Mouse (Mus musculus) limb, embryonic 10.5 days (tissue): ENCODE results near the gene Fbxl13. TPM values are rescaled to one million over a fixed set of nuclear protein-coding genes. Genes with fewer than 3 reads are reported as not detected.

Experiments used
- DNase-seq: peaks from one replicate; pipeline ENCODE4 v3.0.0-alpha.2; 2017; ENCODE audit warnings: low spot score
- H3K27ac ChIP-seq: fragments of 300-500 bp; sonication (generic); 2 replicates; pipeline ENCODE4 v1.5.1; 2016; ENCODE audit warnings: mild to moderate bottlenecking
- H3K27me3 ChIP-seq: fragments of 300-500 bp; sonication (generic); 2 replicates; pipeline ENCODE4 v1.6.1; 2016; ENCODE audit warnings: low read depth, mild to moderate bottlenecking; ENCODE audit not compliant: poor library complexity, severe bottlenecking
- H3K36me3 ChIP-seq: fragments of 300-500 bp; sonication (generic); 2 replicates; pipeline ENCODE4 v1.6.1; 2016; ENCODE audit warnings: mild to moderate bottlenecking, moderate library complexity
- H3K4me1 ChIP-seq: fragments of 300-500 bp; sonication (generic); 2 replicates; pipeline ENCODE4 v1.6.1; 2016
- H3K4me3 ChIP-seq: fragments of 300-500 bp; sonication (generic); 2 replicates; pipeline ENCODE4 v1.5.1; 2016; ENCODE audit warnings: mild to moderate bottlenecking, moderate library complexity
- H3K9me3 ChIP-seq: fragments of 300-500 bp; sonication (generic); replicated peaks from 2 replicates; pipeline ENCODE4 v1.6.1; 2016; ENCODE audit warnings: mild to moderate bottlenecking
- WGBS: fragments of 180-500 bp; shearing (Covaris S2); methylation state at CpG from one replicate; pipeline ENCODE4 v1.1.7; 2016; 5-methylcytosine and 5-hydroxymethylcytosine counted together
- polyA plus RNA-seq: library from polyadenylated mRNA; unstranded; fragments of >200 nt; fragmentation: Nextera tagmentation; extraction: Ambion mirVana; gene quantifications from 2 replicates; pipeline ENCODE4 v1.2.1, GENCODE M21; 2016

Gene Fbxl13
- polyA plus RNA-seq, 1 experiment from 2014 or later, result 0.15 TPM

DNA sequence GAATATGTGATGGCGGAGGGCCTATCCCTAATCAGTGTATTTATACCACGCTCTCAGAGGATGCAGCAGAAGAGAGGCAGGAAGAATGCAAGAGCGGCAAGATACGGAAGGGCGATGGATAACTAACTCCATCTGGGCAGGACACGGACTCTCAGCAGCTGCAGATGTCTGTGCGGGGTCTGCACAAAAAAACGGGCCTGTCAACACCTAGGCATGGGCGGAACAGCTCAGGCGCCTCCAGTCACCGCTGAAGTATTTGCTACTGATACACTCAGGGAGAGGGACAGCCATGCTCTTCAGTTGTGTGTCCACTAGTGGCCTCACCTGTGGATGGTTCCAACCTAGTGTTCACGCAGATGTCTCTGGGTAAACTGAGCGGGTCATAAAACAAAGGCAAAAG, 57.2 kb downstream of the Fbxl13 start:
- H3K36me3 ChIP-seq, result no peaks in the 10 kb centered on the region
- no peaks in the 10 kb centered on the region for H3K9me3 ChIP-seq
- H3K27me3 ChIP-seq, result no peaks in the 10 kb centered on the region
- H3K27ac ChIP-seq, result no peak overlapping the region
- DNase-seq, result peak; percentile 54
- peaks cover 4% of the 10 kb centered on the region; the same call in 1 of the 2 replicates for H3K4me1 ChIP-seq
- no peak overlapping the region for H3K4me3 ChIP-seq
- whole genome bisulfite sequencing, result 75% methylated on average over 13 of the region's 13 CpGs

DNA sequence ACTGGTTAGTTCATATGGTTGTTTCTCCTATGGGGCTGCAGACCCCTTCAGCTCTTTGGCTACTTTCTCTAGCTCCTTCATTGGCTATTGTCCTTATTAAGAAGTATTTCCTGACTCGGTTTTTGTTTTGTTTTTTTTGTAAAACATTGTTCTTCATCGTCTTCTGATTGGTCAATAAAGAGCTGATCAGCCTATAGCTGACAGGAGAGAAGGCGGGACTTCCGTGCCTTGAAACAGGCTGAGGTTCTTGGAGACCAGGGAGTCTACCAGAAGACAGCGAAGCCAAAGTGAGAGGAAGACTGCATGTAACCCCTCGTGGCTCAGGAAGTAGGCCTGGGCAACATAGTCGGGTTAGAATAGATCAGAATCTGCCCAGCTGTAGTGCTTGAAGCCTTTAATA, 57.8 kb downstream of the Fbxl13 start:
- 83% methylated on average over 7 of the region's 7 CpGs for WGBS
- no peaks in the 10 kb centered on the region for H3K9me3 ChIP-seq
- H3K4me1 ChIP-seq, result peaks cover 4% of the 10 kb centered on the region; the same call in 1 of the 2 replicates
- no peak for DNase-seq
- H3K4me3 ChIP-seq, result no peak overlapping the region
- no peak overlapping the region for H3K27ac ChIP-seq
- no peaks in the 10 kb centered on the region for H3K36me3 ChIP-seq
- no peaks in the 10 kb centered on the region for H3K27me3 ChIP-seq

DNA sequence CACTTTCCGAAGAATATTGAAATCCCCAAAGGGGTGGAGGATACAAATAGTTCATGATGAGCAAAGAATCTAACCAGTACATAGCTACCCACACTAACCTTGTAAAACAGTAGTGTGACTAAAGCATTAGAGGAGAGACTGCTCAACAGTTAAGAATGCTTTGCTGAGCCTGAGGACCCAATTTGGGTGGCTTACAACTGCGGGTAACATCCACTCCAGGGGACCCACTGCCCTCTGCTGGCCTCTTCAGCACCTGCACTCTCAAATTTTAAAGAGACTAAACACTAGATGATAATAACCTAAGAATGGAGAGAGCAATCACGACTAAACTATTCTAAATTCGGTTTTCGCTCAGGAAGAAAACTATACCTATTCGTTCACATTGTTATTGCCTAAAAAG, 58.7 kb downstream of the Fbxl13 start:
- H3K4me3 ChIP-seq, result no peak overlapping the region
- peaks cover 4% of the 10 kb centered on the region; the same call in 1 of the 2 replicates for H3K4me1 ChIP-seq
- H3K27ac ChIP-seq, result no peak overlapping the region
- no peaks in the 10 kb centered on the region for H3K36me3 ChIP-seq
- no peaks in the 10 kb centered on the region for H3K27me3 ChIP-seq
- 57% methylated on average over 6 of the region's 6 CpGs for WGBS
- no peaks in the 10 kb centered on the region for H3K9me3 ChIP-seq
- DNase-seq, result peak; percentile 57

DNA sequence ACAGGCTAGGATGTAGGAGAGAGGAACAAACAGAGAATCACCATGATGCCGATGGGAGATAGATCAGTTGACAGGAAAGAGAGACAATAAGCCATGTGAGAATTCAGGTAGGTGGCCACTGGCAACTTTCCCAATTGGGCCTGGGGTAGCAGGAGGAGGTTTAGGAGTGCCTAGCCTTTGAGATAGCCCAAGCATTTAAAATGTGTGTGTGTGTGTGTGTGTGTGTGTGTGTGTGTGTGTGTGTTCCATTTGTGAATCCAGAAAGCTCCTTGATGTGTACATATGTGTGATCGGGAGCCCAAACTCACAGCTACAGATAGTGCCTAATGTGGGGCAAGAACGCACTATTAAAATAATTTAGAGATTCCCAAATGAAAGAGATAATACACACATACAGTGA, 67.3 kb downstream of the Fbxl13 start:
- WGBS, result 87% methylated on average over 3 of the region's 3 CpGs
- Histone ChIP-seq H3K27ac (no peak overlapping the region), H3K9me3 (no peaks in the 10 kb centered on the region), H3K4me1 (peaks cover 13% of the 10 kb centered on the region), H3K36me3 (peaks cover 4% of the 10 kb centered on the region; the same call in 1 of the 2 replicates), H3K27me3 (no peaks in the 10 kb centered on the region), H3K4me3 (no peak overlapping the region)
- no peak for DNase-seq

DNA sequence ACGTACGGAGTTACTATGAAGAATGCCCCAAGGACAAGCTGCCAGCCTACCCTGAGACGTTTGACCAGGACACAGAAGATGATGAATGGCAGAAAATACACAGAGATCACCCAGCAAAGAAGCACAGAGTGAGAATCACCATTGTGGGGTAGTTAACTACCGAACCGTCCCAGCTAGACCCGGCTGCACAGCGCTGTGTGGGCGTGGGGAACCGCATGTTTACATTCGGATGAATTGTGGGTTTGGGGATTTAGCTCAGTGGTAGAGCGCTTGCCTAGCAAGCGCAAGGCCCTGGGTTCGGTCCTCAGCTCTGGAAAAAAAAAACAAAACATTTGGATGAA, 70.3 kb downstream of the Fbxl13 start:
- H3K4me1 ChIP-seq, result peaks cover 16% of the 10 kb centered on the region
- WGBS, result 90% methylated on average over 13 of the region's 13 CpGs
- peak overlapping the region; percentile 59; the same call in 1 of the 2 replicates for H3K27ac ChIP-seq
- DNase-seq, result no peak
- H3K36me3 ChIP-seq, result peaks cover 4% of the 10 kb centered on the region; the same call in 1 of the 2 replicates
- H3K9me3 ChIP-seq, result no peaks in the 10 kb centered on the region
- H3K4me3 ChIP-seq, result no peak overlapping the region
- H3K27me3 ChIP-seq, result no peaks in the 10 kb centered on the region

DNA sequence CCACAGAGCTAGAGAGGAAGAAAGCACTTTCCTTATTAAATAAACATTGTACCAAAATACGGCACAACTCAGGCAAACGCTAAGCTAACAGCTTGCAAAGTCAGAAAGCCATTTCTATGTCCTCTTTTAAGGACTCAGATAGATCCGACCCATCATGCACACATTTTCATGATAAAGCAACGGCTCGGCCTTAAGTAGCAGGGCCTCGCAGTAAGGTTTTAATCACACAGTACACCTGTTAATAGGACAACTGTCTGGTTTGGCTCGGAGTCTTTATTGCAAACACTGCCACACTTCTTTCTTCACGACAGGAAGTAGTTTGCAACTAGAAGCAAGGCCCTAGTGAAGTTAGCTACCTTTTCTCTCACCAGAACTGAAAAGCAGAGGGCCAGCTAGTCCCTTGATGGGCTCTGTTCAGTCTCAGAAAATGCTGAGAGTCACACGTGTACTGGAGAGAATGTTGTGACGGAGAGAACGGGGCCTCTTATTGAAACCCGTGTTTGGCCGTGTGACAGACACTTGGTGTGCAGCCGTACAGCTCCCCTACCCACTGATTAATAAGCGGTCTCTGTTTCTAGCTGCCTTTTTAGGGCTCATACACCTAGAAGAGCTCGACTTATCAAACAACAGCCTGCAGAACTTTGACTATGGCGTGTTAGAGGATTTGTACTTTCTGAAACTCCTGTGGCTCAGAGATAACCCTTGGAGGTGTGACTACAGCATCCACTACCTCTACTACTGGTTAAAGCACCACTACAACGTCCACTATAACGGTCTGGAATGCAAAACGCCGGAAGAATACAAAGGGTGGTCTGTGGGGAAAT, 70.8 kb downstream of the Fbxl13 start:
- 85% methylated on average over 21 of the region's 21 CpGs for WGBS
- no peaks in the 10 kb centered on the region for H3K9me3 ChIP-seq
- peak overlapping the region; percentile 59 for H3K27ac ChIP-seq

DNA sequence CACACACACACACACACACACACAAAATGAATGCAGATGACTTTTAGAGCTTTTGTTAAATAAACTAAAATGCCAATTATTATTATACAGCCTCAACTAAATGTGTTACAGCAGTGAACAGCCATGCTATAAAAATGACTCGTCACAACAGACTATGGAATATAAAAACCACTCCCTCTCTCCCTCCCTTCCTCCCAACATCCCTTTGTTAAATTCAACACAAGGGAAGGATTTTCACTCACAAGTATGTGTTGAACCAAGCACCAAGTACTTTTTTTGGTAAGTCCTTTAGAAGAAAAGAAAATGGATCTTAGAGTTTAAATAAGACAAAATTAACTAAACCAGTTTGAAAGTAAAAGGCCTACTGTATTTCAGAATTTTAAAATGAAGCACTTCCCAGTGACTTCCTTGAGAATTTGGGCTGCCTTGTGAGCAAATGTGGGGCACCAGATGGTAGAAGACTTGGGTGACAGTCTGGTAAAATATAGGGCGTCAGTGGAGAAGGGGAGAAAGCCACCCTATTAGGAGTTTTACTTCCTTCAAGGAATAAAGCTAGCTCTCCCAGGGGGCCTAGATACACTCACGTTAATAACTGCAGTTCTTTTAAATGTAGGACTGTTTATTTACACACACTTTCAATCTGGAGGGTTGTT, 72.5 kb downstream of the Fbxl13 start:
- Histone ChIP-seq H3K9me3 (no peaks in the 10 kb centered on the region), H3K27ac (no peak overlapping the region), H3K4me3 (no peak overlapping the region), H3K36me3 (peaks cover 4% of the 10 kb centered on the region; the same call in 1 of the 2 replicates), H3K27me3 (no peaks in the 10 kb centered on the region), H3K4me1 (peaks cover 16% of the 10 kb centered on the region)
- no peak for DNase-seq
- WGBS, result 55% methylated on average over 3 of the region's 3 CpGs

More for the DNA sequence above, 70.8 kb downstream of the Fbxl13 start:
- H3K4me1 ChIP-seq, result peaks cover 16% of the 10 kb centered on the region
- peaks cover 4% of the 10 kb centered on the region; the same call in 1 of the 2 replicates for H3K36me3 ChIP-seq
- H3K4me3 ChIP-seq, result no peak overlapping the region
- no peaks in the 10 kb centered on the region for H3K27me3 ChIP-seq
- no peak for DNase-seq

DNA sequence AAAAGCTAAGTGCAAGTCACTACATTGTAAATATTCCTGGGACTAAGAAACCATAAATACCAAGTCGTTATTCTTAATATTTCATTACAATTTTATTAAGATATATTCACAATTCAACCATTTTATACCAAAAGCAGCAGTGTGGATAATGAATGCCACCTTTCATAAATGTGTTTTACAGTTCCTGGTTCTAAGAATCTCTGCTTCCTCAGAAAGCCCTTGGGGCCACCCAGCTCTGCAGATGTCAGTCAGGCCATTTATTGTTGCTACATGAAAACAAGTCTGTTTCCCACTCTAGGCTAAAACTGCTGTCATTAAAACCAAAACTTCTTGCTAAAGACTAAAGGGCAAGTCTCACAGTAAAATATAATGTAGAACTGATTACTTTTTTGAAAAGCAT, 77.7 kb downstream of the Fbxl13 start:
- DNase-seq, result no peak
- 84% methylated on average over 1 of the region's 1 CpGs for WGBS
- H3K36me3 ChIP-seq, result no peaks in the 10 kb centered on the region
- H3K9me3 ChIP-seq, result no peaks in the 10 kb centered on the region
- H3K4me1 ChIP-seq, result peaks cover 10% of the 10 kb centered on the region
- no peak overlapping the region for H3K27ac ChIP-seq
- no peak overlapping the region for H3K4me3 ChIP-seq
- no peaks in the 10 kb centered on the region for H3K27me3 ChIP-seq

DNA sequence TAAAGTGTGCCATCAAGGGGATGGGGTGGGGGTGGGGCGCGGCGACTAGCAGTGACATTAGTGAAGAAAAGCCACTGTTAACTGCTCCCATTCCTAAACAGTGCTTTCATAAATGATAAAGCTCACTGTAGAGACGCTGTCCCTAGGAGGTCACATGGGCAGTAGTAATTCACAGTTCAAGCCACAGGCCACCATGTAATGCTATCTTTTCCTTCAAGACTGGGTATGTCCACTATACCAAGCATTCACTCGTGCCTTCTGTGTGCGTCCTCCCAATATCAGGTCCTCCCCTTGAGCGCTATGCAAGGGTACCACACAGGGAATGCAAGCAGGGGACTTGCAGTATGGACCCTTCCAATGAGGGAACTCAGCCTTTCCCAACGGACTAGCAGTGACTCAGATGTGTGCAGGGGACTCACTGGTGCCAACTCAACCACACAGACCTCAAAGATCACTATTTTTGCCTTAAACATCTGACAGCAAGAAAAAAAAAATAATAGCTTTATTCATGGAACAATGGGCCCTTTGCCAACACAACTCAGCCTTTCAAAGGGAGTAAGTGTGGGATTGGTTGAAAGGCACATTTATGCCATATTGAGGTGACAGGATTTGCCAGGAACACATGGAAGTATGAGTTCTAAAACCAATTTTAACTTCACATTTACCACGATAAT, 79.9 kb downstream of the Fbxl13 start:
- no peaks in the 10 kb centered on the region for H3K27me3 ChIP-seq
- peaks cover 14% of the 10 kb centered on the region; the same call in 1 of the 2 replicates for H3K36me3 ChIP-seq
- WGBS, result 93% methylated on average over 9 of the region's 9 CpGs
- no peak for DNase-seq
- no peak overlapping the region for H3K27ac ChIP-seq
- H3K9me3 ChIP-seq, result no peaks in the 10 kb centered on the region
- no peak overlapping the region for H3K4me3 ChIP-seq
- peaks cover 6% of the 10 kb centered on the region for H3K4me1 ChIP-seq

DNA sequence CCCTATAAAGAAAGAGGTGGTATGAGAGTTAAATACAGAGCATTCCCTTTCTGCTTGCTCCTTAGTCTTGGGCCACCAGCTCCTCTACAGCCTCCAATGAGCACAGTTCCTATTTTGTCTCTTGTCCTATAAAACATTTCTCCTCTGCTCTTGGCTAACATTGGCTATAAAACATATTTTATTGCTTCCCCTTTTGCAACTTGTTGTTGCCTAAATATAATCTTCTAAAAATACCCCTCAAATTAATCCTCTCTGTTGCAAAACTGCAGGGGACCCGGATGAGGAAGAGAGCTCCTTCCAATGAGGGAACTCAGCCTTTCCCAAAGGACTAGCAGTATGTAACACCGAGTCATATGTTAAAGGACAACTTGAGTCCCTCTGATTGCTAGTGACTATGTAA, 81.5 kb downstream of the Fbxl13 start:
- no peak for DNase-seq
- H3K27ac ChIP-seq, result no peak overlapping the region
- H3K36me3 ChIP-seq, result peaks cover 14% of the 10 kb centered on the region; the same call in 1 of the 2 replicates
- H3K4me1 ChIP-seq, result peaks cover 6% of the 10 kb centered on the region
- no peak overlapping the region for H3K4me3 ChIP-seq
- WGBS, result 83% methylated on average over 2 of the region's 2 CpGs
- H3K27me3 ChIP-seq, result no peaks in the 10 kb centered on the region
- no peaks in the 10 kb centered on the region for H3K9me3 ChIP-seq

DNA sequence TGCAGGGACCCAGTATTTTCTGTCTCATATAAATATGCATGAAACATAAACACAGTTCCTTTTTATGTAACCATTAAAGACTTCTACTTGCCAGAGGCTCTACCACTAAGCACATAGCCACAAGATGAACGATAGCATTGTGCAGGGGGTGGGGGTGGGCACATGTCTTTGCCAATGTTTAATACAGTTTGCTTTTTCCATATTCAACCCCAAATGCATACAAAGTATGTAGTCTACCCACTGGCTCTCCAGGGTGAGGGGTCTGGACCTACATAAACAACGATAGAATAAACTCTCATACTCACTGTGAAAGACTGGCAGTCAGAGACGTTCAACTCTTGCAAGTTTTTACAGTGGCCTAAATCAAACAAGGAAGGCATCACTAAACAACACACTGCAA, 88.9 kb downstream of the Fbxl13 start:
- no peaks in the 10 kb centered on the region for H3K4me1 ChIP-seq
- DNase-seq, result no peak
- no peak overlapping the region for H3K27ac ChIP-seq
- no peaks in the 10 kb centered on the region for H3K9me3 ChIP-seq
- no peaks in the 10 kb centered on the region for H3K27me3 ChIP-seq
- 90% methylated on average over 3 of the region's 3 CpGs for WGBS
- peaks cover 6% of the 10 kb centered on the region; the same call in 1 of the 2 replicates for H3K36me3 ChIP-seq
- no peak overlapping the region for H3K4me3 ChIP-seq

DNA sequence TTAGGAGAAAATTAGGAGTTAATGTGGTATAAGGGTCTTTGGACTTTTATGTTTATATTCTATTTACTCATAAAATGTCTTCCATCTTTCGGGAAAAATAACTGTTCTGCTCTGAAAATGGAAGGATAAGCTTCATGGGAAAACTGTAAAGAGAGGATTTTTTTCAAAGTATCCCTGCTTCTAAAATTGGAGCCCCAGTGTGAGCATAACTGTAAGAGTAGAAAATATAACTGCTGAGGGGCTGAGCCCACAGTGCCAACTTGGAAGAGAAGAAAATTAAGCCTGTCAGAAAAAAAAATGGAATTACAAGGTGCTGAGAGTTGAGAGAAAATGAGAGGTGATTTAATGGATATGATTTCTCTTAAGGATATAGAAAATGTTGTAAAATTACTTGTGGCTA, 90.7 kb downstream of the Fbxl13 start:
- no peak for DNase-seq
- H3K4me1 ChIP-seq, result no peaks in the 10 kb centered on the region
- H3K9me3 ChIP-seq, result no peaks in the 10 kb centered on the region
- no peaks in the 10 kb centered on the region for H3K36me3 ChIP-seq
- no peak overlapping the region for H3K4me3 ChIP-seq
- WGBS, result 89% methylated on average over 1 of the region's 1 CpGs
- H3K27me3 ChIP-seq, result no peaks in the 10 kb centered on the region
- H3K27ac ChIP-seq, result no peak overlapping the region

DNA sequence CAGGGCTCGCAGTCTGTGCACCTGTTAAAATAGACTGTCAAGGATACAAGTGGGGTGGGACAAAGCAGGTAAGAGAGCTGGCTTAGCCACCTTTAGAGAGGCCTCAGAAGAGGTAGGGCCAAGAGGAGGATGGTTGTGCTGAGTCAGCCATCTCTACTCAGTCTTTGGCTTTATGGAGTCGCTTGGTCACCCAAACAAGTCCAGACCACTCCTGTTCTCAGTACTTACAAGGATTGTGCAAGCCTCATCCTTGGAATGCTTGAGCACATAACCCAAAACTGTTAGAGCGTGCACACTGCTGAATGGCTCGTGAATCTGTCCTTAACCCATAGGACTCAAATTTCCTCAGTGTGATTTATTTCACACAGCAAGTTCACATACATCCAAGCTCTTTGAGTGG, 91.7 kb downstream of the Fbxl13 start:
- no peaks in the 10 kb centered on the region for H3K9me3 ChIP-seq
- H3K36me3 ChIP-seq, result no peaks in the 10 kb centered on the region
- H3K27me3 ChIP-seq, result no peaks in the 10 kb centered on the region
- DNase-seq, result no peak
- H3K4me3 ChIP-seq, result no peak overlapping the region
- no peak overlapping the region for H3K27ac ChIP-seq
- 87% methylated on average over 4 of the region's 4 CpGs for WGBS
- no peaks in the 10 kb centered on the region for H3K4me1 ChIP-seq
